Mouse (Mus musculus) liver, embryonic 12.5 days (tissue): ENCODE results near the gene Trak1. TPM values are rescaled to one million over a fixed set of nuclear protein-coding genes. Genes with fewer than 3 reads are reported as not detected.

Source experiments
- ATAC-seq: fragments of 200-750 bp; cut with Nextera tagmentation; 2 replicates; pipeline ENCODE4 v1.8.0; 2017; ENCODE audit warnings: moderate number of reproducible peaks, mild to moderate bottlenecking, moderate library complexity
- H3K27ac ChIP-seq: fragments of 300-500 bp; sonication (generic); 2 replicates; pipeline ENCODE4 v1.5.1; 2016; ENCODE audit warnings: mild to moderate bottlenecking
- H3K27me3 ChIP-seq: fragments of 300-500 bp; sonication (generic); replicated peaks from 2 replicates; pipeline ENCODE4 v1.6.1; 2016; ENCODE audit warnings: mild to moderate bottlenecking, moderate library complexity
- H3K36me3 ChIP-seq: fragments of 300-500 bp; sonication (generic); 2 replicates; pipeline ENCODE4 v1.6.1; 2016; ENCODE audit warnings: mild to moderate bottlenecking, moderate library complexity
- H3K4me1 ChIP-seq: fragments of 300-500 bp; sonication (generic); 2 replicates; pipeline ENCODE4 v1.6.1; 2016
- H3K4me2 ChIP-seq: fragments of 300-500 bp; sonication (generic); 2 replicates; pipeline ENCODE4 v1.6.1; 2016; ENCODE audit warnings: mild to moderate bottlenecking, moderate library complexity
- H3K4me3 ChIP-seq: fragments of 300-500 bp; sonication (generic); 2 replicates; pipeline ENCODE4 v1.5.1; 2016; ENCODE audit warnings: mild to moderate bottlenecking, moderate library complexity
- H3K9ac ChIP-seq: fragments of 300-500 bp; sonication (generic); 2 replicates; pipeline ENCODE4 v1.6.1; 2016; ENCODE audit warnings: mild to moderate bottlenecking, moderate library complexity
- H3K9me3 ChIP-seq: fragments of 300-500 bp; sonication (generic); replicated peaks from 2 replicates; pipeline ENCODE4 v1.6.1; 2016; ENCODE audit warnings: mild to moderate bottlenecking, moderate library complexity
- WGBS: fragments of 180-500 bp; shearing (Covaris S2); methylation state at CpG from one replicate; pipeline ENCODE4 v1.1.7; 2016; ENCODE audit not compliant: insufficient replicate concordance; 5-methylcytosine and 5-hydroxymethylcytosine counted together
- polyA plus RNA-seq: library from polyadenylated mRNA; unstranded; fragments of >200 nt; fragmentation: Nextera tagmentation; extraction: Ambion mirVana; gene quantifications from 2 replicates; pipeline ENCODE4 v1.2.1, GENCODE M21; 2016

Gene Trak1
- polyA plus RNA-seq, 1 experiment from 2014 or later = 11.0 TPM

DNA sequence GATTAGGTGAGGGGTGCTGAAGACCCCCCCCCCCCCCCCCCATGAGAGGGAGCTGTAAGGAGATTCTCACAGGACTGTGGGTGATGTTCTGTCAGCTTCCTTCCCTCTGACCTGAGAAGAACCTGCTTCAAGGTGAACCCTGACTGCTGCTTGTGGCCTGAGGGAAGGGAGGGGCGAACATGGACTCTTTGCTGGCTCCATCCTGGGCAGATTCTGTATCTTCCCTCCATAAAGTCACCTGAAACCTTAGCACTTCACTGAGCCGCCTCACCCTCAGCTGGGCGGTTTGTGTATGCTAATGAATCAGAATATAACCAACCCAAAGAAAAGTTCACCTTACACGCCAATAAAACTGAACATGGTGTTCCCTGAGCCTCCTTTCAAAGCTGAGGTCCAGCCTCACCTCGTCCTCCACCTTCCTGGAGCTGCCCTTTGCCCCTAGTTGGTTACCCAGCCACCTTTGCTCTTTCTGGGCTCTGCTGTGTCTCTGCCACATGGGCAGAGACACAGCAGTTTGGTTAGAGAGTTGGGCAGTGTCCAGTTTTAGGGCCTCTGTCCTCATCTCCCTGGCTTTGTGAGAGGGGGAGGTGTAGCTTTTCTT, 45.3 kb downstream of the Trak1 start:
- no peak for ATAC-seq
- no peak overlapping the region for H3K9ac ChIP-seq
- peaks cover 16% of the 10 kb centered on the region for H3K4me1 ChIP-seq
- no peak overlapping the region for H3K27ac ChIP-seq
- H3K4me3 ChIP-seq = no peak overlapping the region
- H3K36me3 ChIP-seq = no peaks in the 10 kb centered on the region
- no peaks in the 10 kb centered on the region for H3K27me3 ChIP-seq
- H3K4me2 ChIP-seq = no peak overlapping the region
- H3K9me3 ChIP-seq = no peaks in the 10 kb centered on the region
- 80% methylated on average over 5 of the region's 5 CpGs for WGBS

DNA sequence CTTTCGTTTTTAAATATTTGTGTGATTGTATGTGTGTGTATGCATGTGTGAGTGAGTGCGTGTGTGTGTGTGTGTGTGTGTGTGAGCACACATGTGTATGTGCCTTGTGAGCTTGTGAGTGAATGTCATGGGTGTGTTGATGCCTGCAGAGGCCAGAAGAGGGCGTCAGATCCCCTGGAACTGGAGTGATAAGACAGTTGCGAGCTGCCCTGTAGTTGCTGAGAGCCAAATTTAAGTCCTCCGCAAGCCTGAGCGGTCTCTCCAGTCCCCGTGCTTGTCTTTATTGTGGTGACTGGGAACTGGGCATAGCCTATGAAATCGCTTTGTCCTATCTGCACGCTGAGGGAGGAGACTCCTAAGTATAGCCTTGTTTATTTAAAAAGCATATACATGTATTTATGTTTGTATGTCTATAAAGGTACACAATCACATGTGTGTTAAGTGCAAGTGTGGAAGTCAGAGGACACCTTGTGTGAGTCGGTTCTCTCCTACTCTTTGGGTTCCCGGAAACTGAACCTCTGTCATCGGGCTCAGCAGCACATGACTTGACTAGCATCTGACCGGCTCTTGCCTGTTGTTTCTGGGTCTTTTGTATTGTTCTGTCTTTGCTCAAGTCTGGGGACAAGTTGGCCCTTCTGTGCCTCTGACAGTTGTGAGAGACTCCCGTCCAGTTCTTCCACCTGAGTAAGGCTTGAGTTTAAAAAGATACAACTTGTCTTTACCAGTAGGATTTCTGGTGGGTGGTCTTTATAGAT, 46.0 kb downstream of the Trak1 start:
- H3K36me3 ChIP-seq = no peaks in the 10 kb centered on the region
- no peak overlapping the region for H3K27ac ChIP-seq
- H3K27me3 ChIP-seq = no peaks in the 10 kb centered on the region
- H3K4me2 ChIP-seq = no peak overlapping the region
- H3K9me3 ChIP-seq = no peaks in the 10 kb centered on the region
- no peak overlapping the region for H3K4me3 ChIP-seq
- WGBS = 72% methylated on average over 14 of the region's 14 CpGs
- peaks cover 22% of the 10 kb centered on the region for H3K4me1 ChIP-seq
- no peak for ATAC-seq
- no peak overlapping the region for H3K9ac ChIP-seq

DNA sequence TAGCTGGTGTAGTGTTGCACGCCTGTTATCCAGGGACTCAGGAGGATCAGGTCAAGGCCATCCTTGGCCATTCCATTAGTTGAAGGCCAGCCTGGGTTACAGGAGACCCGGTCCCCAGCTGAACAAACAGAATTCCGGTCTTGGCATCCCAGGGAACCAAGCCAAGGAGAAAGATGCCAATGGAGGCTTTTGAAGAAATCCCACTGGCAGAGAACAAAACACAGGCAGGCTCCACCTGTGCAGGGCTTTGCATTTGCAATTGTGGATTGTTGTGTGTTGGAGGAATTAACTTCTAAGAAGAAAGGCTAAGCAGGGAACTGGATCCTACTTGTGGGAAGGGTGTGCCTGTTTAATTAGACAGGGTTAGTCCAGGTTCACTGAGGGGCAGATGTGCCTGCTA, 47.0 kb downstream of the Trak1 start:
- H3K36me3 ChIP-seq = no peaks in the 10 kb centered on the region
- H3K27ac ChIP-seq = no peak overlapping the region
- no peak overlapping the region for H3K4me2 ChIP-seq
- H3K9ac ChIP-seq = no peak overlapping the region
- H3K9me3 ChIP-seq = no peaks in the 10 kb centered on the region
- 59% methylated on average over 3 of the region's 3 CpGs for WGBS
- H3K27me3 ChIP-seq = no peaks in the 10 kb centered on the region
- no peak overlapping the region for H3K4me3 ChIP-seq
- no peak for ATAC-seq
- H3K4me1 ChIP-seq = peaks cover 27% of the 10 kb centered on the region

DNA sequence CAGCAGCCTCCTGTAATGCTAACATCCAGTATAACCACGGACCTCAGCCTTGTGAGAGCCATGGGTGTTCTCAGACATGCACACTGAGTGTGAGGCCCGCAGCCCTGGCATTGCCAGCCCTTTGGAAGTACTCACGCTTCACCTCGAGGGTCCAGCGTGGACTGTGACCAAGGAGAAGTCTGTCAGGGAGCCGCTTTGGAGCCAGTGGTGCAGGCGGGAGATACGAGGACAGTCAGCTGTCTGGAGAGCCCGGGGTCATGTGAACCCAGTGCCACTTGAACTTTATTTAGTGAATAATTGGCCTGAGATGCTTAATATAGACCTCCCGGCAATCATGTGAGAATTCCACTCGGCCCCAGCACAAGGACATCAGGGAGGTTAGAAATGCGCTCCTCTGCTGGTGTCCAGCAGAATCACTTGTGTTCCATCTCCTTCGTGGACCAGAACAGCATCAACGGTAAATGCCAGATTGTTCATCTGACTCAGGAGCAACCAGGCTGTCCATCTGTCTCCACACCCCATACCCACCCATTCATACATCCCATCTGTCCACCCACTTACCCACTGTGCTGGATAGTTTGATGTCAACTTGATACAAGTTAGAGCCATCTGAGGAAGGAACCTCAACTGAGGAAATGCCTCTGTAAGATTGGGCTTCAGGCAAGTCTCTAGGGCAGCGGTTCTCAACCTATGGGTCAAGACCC, 48.3 kb downstream of the Trak1 start:
- H3K4me1 ChIP-seq = peaks cover 31% of the 10 kb centered on the region
- H3K27me3 ChIP-seq = no peaks in the 10 kb centered on the region
- ATAC-seq = no peak
- H3K27ac ChIP-seq = no peak overlapping the region
- no peaks in the 10 kb centered on the region for H3K9me3 ChIP-seq
- WGBS = 82% methylated on average over 15 of the region's 15 CpGs
- H3K9ac ChIP-seq = no peak overlapping the region
- no peak overlapping the region for H3K4me3 ChIP-seq
- H3K4me2 ChIP-seq = no peak overlapping the region
- no peaks in the 10 kb centered on the region for H3K36me3 ChIP-seq

DNA sequence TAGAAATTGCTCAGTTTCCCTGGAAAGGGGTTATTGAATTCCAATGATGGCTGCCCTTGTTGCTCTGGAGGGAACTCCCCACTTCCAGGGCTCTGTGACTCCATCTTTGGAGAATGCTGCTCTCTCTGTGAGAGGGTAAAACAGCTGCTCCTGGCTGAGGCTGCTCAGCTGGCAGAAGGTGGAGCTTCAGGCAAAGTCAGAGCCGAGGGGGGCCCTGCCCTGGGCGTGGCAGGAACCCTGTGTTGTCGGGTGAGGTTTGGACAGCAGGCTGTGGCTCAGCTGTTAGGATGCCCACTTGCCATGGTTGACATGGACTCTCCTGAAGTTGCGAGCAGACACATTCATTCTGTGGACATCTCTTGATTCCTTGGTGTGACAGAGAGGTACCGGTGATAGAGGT, 49.3 kb downstream of the Trak1 start:
- no peaks in the 10 kb centered on the region for H3K36me3 ChIP-seq
- peaks cover 40% of the 10 kb centered on the region for H3K4me1 ChIP-seq
- no peak for ATAC-seq
- no peak overlapping the region for H3K4me3 ChIP-seq
- no peak overlapping the region for H3K27ac ChIP-seq
- H3K9me3 ChIP-seq = no peaks in the 10 kb centered on the region
- no peak overlapping the region for H3K4me2 ChIP-seq
- no peak overlapping the region for H3K9ac ChIP-seq
- WGBS = 60% methylated on average over 5 of the region's 5 CpGs
- no peaks in the 10 kb centered on the region for H3K27me3 ChIP-seq

DNA sequence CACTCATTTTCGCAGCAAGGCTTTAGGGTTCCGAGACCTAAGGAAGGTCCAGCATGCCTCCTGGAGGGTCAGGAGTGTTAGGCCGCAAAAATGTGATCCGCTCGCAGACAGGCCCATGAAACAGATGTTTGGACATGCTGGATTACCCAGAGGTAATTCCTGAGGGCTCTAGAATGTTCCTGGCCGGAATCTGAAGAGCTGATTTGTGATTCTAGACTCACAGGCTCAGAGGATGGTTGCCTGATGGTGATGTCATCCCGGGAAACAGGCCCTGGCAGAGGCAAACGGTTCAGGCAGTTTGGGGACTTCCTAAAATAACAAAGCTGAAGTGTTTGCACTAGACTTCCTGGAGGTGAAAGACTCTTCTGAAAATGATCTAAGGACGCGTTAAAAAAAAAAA, 50.7 kb downstream of the Trak1 start:
- Histone ChIP-seq H3K9me3 (no peaks in the 10 kb centered on the region), H3K9ac (no peak overlapping the region), H3K4me2 (no peak overlapping the region), H3K4me1 (peaks cover 53% of the 10 kb centered on the region), H3K27me3 (no peaks in the 10 kb centered on the region), H3K4me3 (no peak overlapping the region), H3K27ac (peak overlapping the region; percentile 49; the same call in 1 of the 2 replicates), H3K36me3 (no peaks in the 10 kb centered on the region)
- 49% methylated on average over 10 of the region's 10 CpGs for WGBS
- no peak for ATAC-seq

DNA sequence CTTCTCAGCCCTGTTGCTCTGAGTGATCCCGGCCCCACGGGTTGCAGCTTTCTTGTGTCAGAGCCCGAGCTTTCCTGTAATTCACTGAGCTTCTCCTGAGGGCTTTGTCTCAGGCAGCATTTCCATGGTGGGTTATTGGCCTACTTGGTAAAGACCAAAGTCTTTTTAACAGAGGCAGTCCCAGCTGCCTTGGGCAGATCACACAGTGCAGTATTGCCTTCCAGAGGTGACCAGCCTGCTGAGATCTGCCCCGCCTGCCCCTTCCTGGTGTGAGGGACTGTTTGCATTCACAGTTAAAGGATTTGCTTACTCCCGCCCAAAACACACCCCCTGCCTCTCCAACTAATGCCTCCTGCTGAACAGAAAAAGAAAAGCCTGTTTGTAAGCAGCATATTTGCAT, 51.2 kb downstream of the Trak1 start:
- Histone ChIP-seq H3K4me1 (peaks cover 56% of the 10 kb centered on the region), H3K27me3 (no peaks in the 10 kb centered on the region), H3K9me3 (no peaks in the 10 kb centered on the region), H3K36me3 (no peaks in the 10 kb centered on the region), H3K4me3 (no peak overlapping the region), H3K27ac (peak overlapping the region; percentile 49; the same call in 1 of the 2 replicates), H3K9ac (no peak overlapping the region), H3K4me2 (no peak overlapping the region)
- no peak for ATAC-seq
- 34% methylated on average over 5 of the region's 5 CpGs for WGBS

DNA sequence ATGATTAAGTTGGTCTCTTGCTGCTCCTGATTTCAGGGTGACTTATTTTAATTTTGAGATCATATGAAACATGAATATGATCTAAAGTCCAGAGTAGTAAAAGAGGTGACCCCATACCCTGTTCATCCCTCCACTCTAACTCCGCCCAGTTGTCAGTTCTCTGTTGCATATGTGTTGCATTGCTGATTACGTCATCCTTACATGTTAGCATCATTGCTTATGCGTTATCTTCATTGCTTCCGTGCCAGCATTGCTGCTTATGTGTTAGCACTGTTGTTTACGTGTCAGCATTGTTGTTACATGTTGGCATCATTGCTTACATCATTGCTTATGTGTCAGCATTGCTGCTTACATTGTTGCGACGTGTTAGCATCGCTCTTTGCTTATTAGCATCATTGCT, 51.8 kb downstream of the Trak1 start:
- H3K27ac ChIP-seq = no peak overlapping the region
- H3K4me1 ChIP-seq = peaks cover 56% of the 10 kb centered on the region

DNA sequence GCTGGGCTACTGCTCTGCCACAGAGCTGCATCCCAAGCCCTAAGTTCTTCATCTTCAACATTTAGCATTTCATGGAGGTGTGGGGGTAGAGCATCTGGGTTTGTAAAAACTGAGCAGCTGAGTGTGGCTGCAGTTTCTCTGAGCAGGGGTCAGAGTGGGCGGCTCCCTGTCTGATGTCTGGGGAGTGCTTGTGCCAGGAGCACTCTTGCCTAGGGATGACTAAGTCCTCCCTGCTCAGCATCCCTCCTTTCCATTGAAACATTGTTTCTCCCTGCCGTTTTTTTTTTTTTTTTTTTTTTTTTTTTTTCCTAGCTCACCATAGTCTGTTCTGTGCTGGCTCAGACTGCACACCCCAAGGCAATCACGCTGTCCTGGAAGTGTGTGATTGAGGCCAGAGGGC, 53.3 kb downstream of the Trak1 start:
- ATAC-seq = no peak
- Histone ChIP-seq H3K4me2 (no peak overlapping the region), H3K27ac (no peak overlapping the region), H3K36me3 (no peaks in the 10 kb centered on the region), H3K4me3 (no peak overlapping the region), H3K9ac (no peak overlapping the region), H3K27me3 (no peaks in the 10 kb centered on the region), H3K4me1 (peaks cover 56% of the 10 kb centered on the region), H3K9me3 (no peaks in the 10 kb centered on the region)
- 52% methylated on average over 3 of the region's 3 CpGs for WGBS

More for the DNA sequence above, 51.8 kb downstream of the Trak1 start:
- no peak overlapping the region for H3K4me3 ChIP-seq
- ATAC-seq = no peak
- 82% methylated on average over 8 of the region's 8 CpGs for WGBS
- H3K4me2 ChIP-seq = no peak overlapping the region
- H3K9ac ChIP-seq = no peak overlapping the region
- H3K27me3 ChIP-seq = no peaks in the 10 kb centered on the region
- H3K9me3 ChIP-seq = no peaks in the 10 kb centered on the region
- H3K36me3 ChIP-seq = no peaks in the 10 kb centered on the region

DNA sequence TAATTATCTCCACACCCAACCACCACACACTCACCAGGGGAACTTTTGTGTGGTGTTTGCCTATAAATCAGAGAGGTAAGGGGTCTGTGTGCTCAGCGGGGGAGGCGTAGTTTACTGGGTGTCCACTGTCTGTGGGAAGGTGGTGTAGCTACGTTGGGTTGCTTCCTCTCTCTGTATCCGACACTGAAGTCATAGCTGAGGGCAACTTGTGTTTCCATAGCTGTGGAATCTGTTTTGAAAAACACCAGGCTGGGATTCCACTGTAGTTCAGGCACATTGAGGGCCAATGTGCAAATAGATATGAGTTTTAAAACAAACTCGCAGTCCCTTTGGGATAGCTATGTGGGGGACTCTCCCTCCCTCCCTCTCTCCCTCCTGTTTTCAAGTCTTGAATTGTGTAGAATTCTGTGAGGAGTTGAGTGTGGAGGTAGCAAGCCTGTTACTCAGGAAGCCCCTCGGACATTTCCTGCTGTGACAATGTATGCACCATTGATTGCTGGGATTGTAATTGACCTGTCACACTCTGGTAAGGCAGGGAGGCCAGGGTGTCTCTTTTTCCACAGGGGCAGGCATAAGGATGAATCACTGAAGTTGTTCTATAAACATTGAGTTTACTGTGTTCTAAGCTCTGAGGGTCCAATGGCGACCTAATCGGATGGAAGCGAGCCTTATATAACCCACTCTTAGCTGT, 54.2 kb downstream of the Trak1 start:
- H3K4me3 ChIP-seq = no peak overlapping the region
- no peaks in the 10 kb centered on the region for H3K9me3 ChIP-seq
- no peak overlapping the region for H3K9ac ChIP-seq
- WGBS = 60% methylated on average over 9 of the region's 9 CpGs
- no peak for ATAC-seq
- no peak overlapping the region for H3K4me2 ChIP-seq
- H3K4me1 ChIP-seq = peaks cover 51% of the 10 kb centered on the region
- H3K27me3 ChIP-seq = no peaks in the 10 kb centered on the region
- H3K27ac ChIP-seq = 0 out of 2 replicates have a peak overlapping the region, but pooled peaks have one; percentile 9
- no peaks in the 10 kb centered on the region for H3K36me3 ChIP-seq

DNA sequence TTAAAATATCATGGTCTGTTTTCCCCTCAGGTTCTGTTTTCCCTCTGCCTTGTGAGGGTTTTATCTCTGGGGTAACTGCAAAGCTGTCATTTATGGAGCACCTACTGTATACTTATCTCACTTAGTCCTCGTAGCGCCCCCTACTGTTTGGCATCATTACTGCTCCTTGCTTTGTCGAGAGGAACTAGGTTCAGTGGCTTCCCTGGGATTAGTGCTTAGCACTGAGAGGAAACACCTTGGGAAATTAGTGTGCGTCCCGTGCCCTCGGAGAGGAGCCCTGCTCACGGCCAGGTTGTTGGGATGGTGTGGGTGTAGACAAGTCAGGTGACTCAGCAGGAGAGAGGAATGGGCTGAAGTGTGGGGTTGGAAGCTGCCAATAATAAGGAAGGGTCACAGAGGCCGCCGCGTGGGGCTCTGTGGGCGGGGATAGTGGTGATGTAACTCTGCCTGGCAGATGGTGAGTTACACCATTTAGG, 54.9 kb downstream of the Trak1 start:
- Histone ChIP-seq H3K9me3 (no peaks in the 10 kb centered on the region), H3K27ac (no peak overlapping the region), H3K9ac (no peak overlapping the region), H3K4me2 (no peak overlapping the region; the same call in 1 of the 2 replicates), H3K4me1 (peaks cover 45% of the 10 kb centered on the region), H3K4me3 (no peak overlapping the region), H3K27me3 (no peaks in the 10 kb centered on the region), H3K36me3 (no peaks in the 10 kb centered on the region)
- WGBS = 12% methylated on average over 11 of the region's 11 CpGs
- ATAC-seq = 0 out of 2 replicates have a peak, but pooled peaks have one; percentile 42

DNA sequence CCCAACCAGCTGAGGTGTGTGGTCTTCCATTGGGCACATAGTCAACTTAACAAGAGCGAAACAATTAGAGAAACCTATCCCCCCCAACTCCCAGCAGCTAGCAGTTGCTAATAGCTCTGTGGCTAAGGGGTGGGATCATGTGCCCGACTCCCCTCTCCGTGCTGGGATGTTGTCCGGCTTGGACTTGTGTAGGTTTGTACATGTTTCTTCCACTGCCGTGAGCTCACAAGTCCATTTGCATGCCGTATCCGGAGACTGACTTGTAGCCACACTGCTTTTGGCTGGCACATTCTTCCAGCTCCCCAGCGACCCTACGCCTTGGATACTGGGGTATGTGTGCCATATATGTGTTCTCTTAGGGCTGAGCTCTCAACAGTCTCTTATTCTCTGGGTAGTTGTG, 55.4 kb downstream of the Trak1 start:
- H3K27me3 ChIP-seq = no peaks in the 10 kb centered on the region
- 80% methylated on average over 9 of the region's 9 CpGs for WGBS
- no peak overlapping the region for H3K27ac ChIP-seq
- H3K36me3 ChIP-seq = no peaks in the 10 kb centered on the region
- ATAC-seq = no peak
- H3K4me3 ChIP-seq = no peak overlapping the region
- no peak overlapping the region for H3K4me2 ChIP-seq
- H3K9me3 ChIP-seq = no peaks in the 10 kb centered on the region
- H3K4me1 ChIP-seq = peaks cover 39% of the 10 kb centered on the region
- H3K9ac ChIP-seq = no peak overlapping the region
